Mouse (Mus musculus) liver, postnatal 0 days (tissue): ENCODE measurements at regions not wholly inside any gene's neighbourhood (a gene's known extent, or its start where the extent isn't known, plus 50 kb on each side); places are given as distances from the start of the nearest gene placed in this dataset.

Experiments used
- ATAC-seq: fragments of 200-750 bp; cut with Nextera tagmentation; 2 replicates; pipeline ENCODE4 v1.8.0; 2017; ENCODE audit warnings: mild to moderate bottlenecking, moderate library complexity
- DNase-seq: peaks from one replicate; pipeline ENCODE4 v3.0.0-alpha.2; 2016
- H3K27ac ChIP-seq: fragments of 300-500 bp; sonication (generic); 2 replicates; pipeline ENCODE4 v1.5.1; 2014; ENCODE audit warnings: antibody characterized with exemption, moderate library complexity, mild to moderate bottlenecking, low read depth
- H3K27me3 ChIP-seq: fragments of 300-500 bp; sonication (generic); 2 replicates; pipeline ENCODE4 v1.6.1; 2014; ENCODE audit warnings: low read length, control low read depth, mixed read lengths; ENCODE audit not compliant: insufficient read depth
- H3K36me3 ChIP-seq: fragments of 300-500 bp; sonication (generic); replicated peaks from 2 replicates; pipeline ENCODE4 v1.6.1; 2014; ENCODE audit warnings: mild to moderate bottlenecking, control low read depth, low read length, moderate library complexity, mixed read lengths; ENCODE audit not compliant: insufficient read depth
- H3K4me1 ChIP-seq: fragments of 300-500 bp; sonication (generic); 2 replicates; pipeline ENCODE4 v1.6.1; 2014; ENCODE audit warnings: antibody characterized with exemption, mild to moderate bottlenecking, control low read depth; ENCODE audit not compliant: insufficient read depth
- H3K4me2 ChIP-seq: fragments of 300-500 bp; sonication (generic); 2 replicates; pipeline ENCODE4 v1.6.1; 2014; ENCODE audit warnings: low read depth, mild to moderate bottlenecking, low read length, moderate library complexity, mixed read lengths
- H3K4me3 ChIP-seq: fragments of 300-500 bp; sonication (generic); 2 replicates; pipeline ENCODE4 v1.5.1; 2014; ENCODE audit warnings: low read depth, low read length
- H3K9ac ChIP-seq: fragments of 300-500 bp; sonication (generic); replicated peaks from 2 replicates; pipeline ENCODE4 v1.6.1; 2014; ENCODE audit warnings: mild to moderate bottlenecking, moderate library complexity
- H3K9me3 ChIP-seq: fragments of 300-500 bp; sonication (generic); 2 replicates; pipeline ENCODE4 v1.6.1; 2016; ENCODE audit warnings: mild to moderate bottlenecking, control low read depth, low read length, mixed read lengths
- CTCF ChIP-seq: sonication (generic); IDR thresholded peaks from 2 replicates; pipeline ENCODE4 v1.5.1; 2016; ENCODE audit warnings: antibody characterized with exemption, low read depth
- EP300 ChIP-seq: IDR thresholded peaks from 2 replicates; pipeline ENCODE4 v1.6.1; 2016; ENCODE audit warnings: antibody characterized with exemption, low read depth, mild to moderate bottlenecking
- WGBS: fragments of 180-500 bp; shearing (Covaris S2); extraction: QIAGEN DNeasy Blood & Tissue Kit; methylation state at CpG from one replicate; pipeline ENCODE4 v1.1.7; 2014; ENCODE audit not compliant: insufficient replicate concordance; 5-methylcytosine and 5-hydroxymethylcytosine counted together

GRCm38 (mm10) chr2:74147193-74147592 is 236.1 kb upstream of the Atp5g3 start:
- Histone ChIP-seq H3K27me3 (no peaks in the 10 kb centered on the region), H3K9ac (no peak overlapping the region), H3K4me2 (no peak overlapping the region), H3K4me1 (no peaks in the 10 kb centered on the region), H3K36me3 (no peaks in the 10 kb centered on the region), H3K27ac (no peak overlapping the region), H3K4me3 (no peak overlapping the region), H3K9me3 (no peaks in the 10 kb centered on the region)
- TF ChIP-seq CTCF, result no peak
- no peak for TF ChIP-seq EP300
- ATAC-seq (no peak), DNase-seq (no peak)
- 83% methylated on average over 4 of the region's 4 CpGs for WGBS

GRCm38 (mm10) chr2:74136624-74137003 is 225.5 kb upstream of the Atp5g3 start:
- Histone ChIP-seq H3K27me3 (0 out of 2 replicates have a peak, but pooled peaks cover 3% of the 10 kb centered on the region), H3K9ac (no peak overlapping the region), H3K27ac (no peak overlapping the region), H3K4me2 (no peak overlapping the region), H3K36me3 (no peaks in the 10 kb centered on the region), H3K9me3 (no peaks in the 10 kb centered on the region), H3K4me3 (no peak overlapping the region), H3K4me1 (no peaks in the 10 kb centered on the region)
- ATAC-seq (no peak), DNase-seq (no peak)
- TF ChIP-seq CTCF (no peak), EP300 (no peak)
- WGBS, result 30% methylated on average over 9 of the region's 9 CpGs

GRCm38 (mm10) chr2:74135963-74136623 is 225.0 kb upstream of the Atp5g3 start:
- H3K27ac ChIP-seq, result no peak overlapping the region
- H3K4me1 ChIP-seq, result no peaks in the 10 kb centered on the region
- H3K4me2 ChIP-seq, result no peak overlapping the region
- DNase-seq (no peak), ATAC-seq (no peak)
- H3K9me3 ChIP-seq, result no peaks in the 10 kb centered on the region
- no peak overlapping the region for H3K9ac ChIP-seq
- TF ChIP-seq CTCF (no peak), EP300 (no peak)
- no peaks in the 10 kb centered on the region for H3K36me3 ChIP-seq
- H3K4me3 ChIP-seq, result no peak overlapping the region
- 49% methylated on average over 15 of the region's 15 CpGs for WGBS
- 0 out of 2 replicates have a peak, but pooled peaks cover 3% of the 10 kb centered on the region for H3K27me3 ChIP-seq

GRCm38 (mm10) chr2:74130141-74130588 is 219.0 kb upstream of the Atp5g3 start:
- Histone ChIP-seq H3K27me3 (peaks cover 13% of the 10 kb centered on the region; the same call in 1 of the 2 replicates), H3K9me3 (no peaks in the 10 kb centered on the region), H3K9ac (no peak overlapping the region), H3K36me3 (no peaks in the 10 kb centered on the region), H3K4me3 (no peak overlapping the region), H3K4me1 (no peaks in the 10 kb centered on the region), H3K4me2 (no peak overlapping the region), H3K27ac (no peak overlapping the region)
- 32% methylated on average over 8 of the region's 8 CpGs for WGBS
- ATAC-seq (no peak), DNase-seq (no peak)
- no peak for TF ChIP-seq EP300
- no peak for TF ChIP-seq CTCF

- no peak overlapping the region for H3K4me3 ChIP-seq
- 3% methylated on average over 14 of the region's 14 CpGs for WGBS
These were observed 217.8 kb upstream of the Atp5g3 start for GRCm38 (mm10) chr2:74128782-74129538.

GRCm38 (mm10) chr2:74127136-74127535 is 216.0 kb upstream of the Atp5g3 start:
- ATAC-seq, result no peak
- DNase-seq, result no peak
- Histone ChIP-seq H3K4me2 (no peak overlapping the region), H3K9ac (no peak overlapping the region), H3K27me3 (peaks cover 13% of the 10 kb centered on the region; the same call in 1 of the 2 replicates), H3K36me3 (no peaks in the 10 kb centered on the region), H3K4me3 (no peak overlapping the region), H3K27ac (no peak overlapping the region), H3K4me1 (no peaks in the 10 kb centered on the region), H3K9me3 (no peaks in the 10 kb centered on the region)
- TF ChIP-seq CTCF, result no peak
- no peak for TF ChIP-seq EP300
- WGBS, result 61% methylated on average over 4 of the region's 4 CpGs

More at GRCm38 (mm10) chr2:74128782-74129538, 217.8 kb upstream of the Atp5g3 start:
- TF ChIP-seq EP300, result no peak
- TF ChIP-seq CTCF, result no peak
- DNase-seq (no peak), ATAC-seq (no peak)
- H3K27me3 ChIP-seq, result peaks cover 13% of the 10 kb centered on the region; the same call in 1 of the 2 replicates
- no peaks in the 10 kb centered on the region for H3K36me3 ChIP-seq
- H3K4me2 ChIP-seq, result no peak overlapping the region
- H3K9me3 ChIP-seq, result no peaks in the 10 kb centered on the region
- no peak overlapping the region for H3K9ac ChIP-seq
- no peaks in the 10 kb centered on the region for H3K4me1 ChIP-seq
- H3K27ac ChIP-seq, result no peak overlapping the region
